Mouse (Mus musculus) c-Kit-positive CD71-negative TER-119-negative erythroid progenitor cells, embryonic 14.5 days (primary cell): ENCODE data around the gene Asb5.
"Not testable (repeated sequence)": the region's sequence is repeated elsewhere in the genome, so short reads cannot be mapped to it uniquely, and the experiment has no call there.

Experiments used
- DNase-seq: peaks from one replicate; pipeline ENCODE4 v3.0.0-alpha.2; 2013; ENCODE audit warnings: low read depth

Gene Asb5

DNA sequence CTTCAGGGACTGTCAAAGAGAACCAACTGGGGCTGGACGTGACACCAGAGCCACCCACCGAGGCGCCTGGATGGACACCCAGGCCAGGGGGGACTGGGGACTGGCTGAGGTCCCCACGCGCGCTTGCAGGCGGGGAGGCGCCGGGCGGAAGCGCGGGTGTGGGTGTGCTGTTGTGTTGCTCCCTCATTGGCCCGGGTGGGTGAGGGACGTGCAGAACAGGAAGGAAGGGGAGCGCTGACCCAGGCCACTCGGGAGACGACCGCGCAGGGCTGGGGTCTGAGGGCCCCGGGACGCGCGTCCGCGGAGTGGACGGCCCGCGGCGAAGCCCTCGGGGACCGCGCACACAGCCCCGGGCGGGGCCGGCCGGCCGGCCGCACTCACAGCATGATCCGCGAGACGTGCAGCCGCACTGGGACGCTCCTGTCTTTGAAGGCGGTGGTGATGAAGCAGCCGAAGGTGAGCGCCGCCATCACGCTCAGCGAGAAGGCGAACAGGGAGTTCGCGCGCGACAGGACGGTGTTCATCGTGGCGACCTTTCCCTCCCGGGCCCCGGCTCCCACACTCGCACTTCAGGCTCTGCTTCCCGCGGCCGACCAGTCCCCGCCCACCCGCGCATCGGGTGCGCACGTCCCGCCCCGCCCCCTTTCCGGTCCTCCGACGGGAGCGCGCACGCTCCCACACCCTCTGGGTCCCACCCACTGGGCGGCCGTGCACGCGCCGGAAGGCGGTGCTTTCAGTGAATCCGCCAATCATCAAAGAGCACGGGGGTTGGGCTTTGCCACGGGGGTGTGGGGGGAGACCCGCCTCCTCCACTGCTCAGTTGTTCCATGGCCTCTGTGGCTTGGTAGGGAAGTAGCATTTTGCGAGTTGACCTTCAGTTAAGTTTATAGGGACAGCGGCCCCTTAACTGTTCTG, at the start of gene Asb5, which contains the start of gene Spcs3:
Asb5 (plus strand) TSS at position 199 of the 915 bp plus-strand sequence.
Spcs3 (minus strand) TSS at position 617 of the 915 bp plus-strand sequence.
- peak; percentile 91 for DNase-seq

DNA sequence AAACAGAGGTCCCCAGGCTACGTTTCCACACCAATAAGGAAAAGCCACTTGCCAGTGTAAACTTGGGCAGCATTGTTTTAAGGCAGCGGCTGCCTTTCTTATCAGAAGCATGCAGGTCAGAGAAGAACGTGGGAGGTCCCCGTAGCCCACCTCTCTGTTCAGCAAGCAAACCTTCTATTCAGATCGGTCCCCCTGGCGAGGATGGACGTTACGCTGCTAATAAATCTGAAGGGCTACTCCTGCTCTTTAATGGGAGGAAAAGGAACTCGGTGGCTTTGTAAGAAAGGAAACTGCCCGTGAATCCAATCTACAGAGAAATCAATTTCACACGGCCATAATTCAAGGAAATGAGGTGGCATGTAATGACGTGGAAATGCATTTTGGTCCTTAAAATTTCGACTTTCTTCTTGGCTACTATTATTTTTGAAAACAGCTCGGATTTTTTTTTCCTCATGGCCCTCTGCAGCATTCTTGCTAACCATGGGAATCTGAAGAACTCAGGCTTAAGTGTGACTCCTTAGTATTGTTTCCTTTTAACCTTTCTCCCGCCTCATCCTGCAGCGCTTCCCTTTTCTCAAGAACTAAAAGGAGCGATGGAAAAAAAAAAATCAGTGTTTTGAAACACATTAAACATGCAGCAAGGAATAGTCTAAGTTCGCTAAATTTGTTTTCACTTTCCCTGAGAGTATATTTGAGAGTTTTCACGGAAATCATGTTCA, 42.7 kb upstream of the Asb5 start:
- DNase-seq = no peak

DNA sequence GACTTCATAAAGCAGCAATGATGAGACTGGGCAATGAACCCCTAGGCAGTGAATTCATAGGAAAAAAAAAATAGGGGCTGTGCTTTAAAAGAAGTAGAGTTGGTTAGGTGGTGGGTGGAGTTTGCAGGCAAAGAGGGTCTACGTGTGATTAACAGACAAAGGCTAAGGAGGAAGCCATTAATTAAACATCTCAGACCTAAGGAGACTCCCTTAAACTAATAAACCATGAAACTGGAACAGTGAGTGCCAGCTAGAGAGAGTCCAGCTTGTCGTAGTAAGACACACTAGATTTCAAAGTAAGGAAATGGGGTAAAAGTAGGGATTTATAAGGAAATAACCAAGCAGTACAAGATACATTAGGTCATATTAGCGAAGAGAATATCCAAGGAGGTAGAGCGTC, 40.9 kb upstream of the Asb5 start:
- DNase-seq = no peak

DNA sequence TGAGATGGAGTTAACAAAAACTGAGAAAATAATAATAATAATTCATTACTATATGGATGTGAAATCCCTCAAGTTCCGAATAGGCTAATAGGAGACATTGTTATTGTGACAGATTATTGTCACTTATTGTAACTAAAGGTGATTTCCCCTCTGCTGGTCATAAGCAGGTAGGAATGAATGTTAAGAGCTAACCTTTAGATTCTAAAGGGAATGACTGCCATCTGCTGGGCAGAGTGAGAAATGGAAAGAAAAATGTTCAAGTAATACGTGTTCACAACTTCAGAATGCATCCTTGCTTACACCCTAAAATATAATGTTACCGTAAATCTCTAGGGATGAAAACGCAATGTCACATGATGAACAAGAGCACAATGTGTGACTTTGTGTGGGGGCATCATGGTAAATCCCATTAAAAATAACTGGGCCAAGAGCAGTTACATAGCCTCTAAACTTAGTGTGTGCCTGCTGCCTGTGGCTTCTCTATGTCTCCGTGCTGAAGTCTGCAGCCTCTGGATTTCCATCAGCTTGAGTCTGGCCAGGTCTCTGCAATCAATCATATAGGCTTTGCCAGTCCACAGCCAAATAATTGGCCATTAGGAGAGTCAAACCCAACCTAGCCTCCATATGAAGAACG, 38.2 kb upstream of the Asb5 start:
- peak; percentile 71 for DNase-seq

DNA sequence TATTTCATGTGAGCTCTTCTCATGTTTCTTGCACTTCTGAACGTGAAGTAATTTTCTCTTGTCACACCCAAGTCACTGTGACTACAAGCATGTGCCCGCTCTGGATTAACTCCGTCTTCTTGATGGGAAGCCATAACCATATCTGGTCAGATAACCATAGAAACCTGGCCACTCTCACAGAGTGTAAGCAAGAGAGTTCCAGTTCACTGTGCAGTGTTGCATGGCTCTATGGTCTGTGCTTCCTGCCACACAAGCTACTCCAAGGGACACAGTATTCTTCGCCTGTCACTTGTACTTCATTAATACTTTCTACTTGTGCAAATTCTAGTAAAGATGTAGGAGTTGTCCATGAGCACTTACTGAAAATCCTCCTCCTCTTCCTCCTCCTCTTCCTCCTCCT, 37.4 kb upstream of the Asb5 start:
- DNase-seq = no peak

DNA sequence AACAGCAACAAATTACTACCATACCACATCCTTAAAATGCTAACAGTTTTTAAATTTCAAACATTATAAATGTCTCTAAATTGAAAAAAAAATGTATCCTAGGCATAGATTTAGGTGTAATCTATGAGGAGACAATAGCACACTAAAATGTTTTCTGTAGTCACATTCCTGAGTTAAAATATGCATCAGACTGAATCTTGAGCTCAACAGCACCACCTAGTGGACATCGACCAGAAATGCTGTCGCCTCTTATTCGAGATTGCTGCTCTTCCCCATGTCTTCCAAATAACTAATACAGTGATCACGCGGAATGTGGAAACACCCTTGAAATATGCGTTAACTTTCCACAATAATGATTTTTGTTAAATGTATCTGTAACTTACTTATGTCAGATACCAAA, 36.3 kb upstream of the Asb5 start:
- DNase-seq = peak; percentile 64

DNA sequence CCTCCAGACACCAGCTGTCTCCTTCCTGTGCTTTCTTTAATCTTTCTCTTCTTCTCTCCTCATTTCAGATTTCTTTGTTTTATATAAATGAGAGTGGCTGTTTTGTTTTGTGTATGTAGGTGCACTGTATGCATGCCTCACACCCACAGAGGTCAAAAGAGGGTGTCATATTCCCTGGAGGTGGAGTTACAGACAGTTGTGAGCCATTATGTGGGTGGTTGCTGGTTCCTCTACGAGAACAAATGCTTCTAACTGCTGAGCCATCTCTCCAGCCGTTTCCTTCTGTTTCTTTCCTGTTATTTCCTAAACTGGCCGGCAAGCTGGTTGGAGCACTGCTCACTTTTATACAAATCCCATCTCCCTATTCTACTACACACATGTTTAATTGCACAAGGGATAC, 35.5 kb upstream of the Asb5 start:
- no peak for DNase-seq

DNA sequence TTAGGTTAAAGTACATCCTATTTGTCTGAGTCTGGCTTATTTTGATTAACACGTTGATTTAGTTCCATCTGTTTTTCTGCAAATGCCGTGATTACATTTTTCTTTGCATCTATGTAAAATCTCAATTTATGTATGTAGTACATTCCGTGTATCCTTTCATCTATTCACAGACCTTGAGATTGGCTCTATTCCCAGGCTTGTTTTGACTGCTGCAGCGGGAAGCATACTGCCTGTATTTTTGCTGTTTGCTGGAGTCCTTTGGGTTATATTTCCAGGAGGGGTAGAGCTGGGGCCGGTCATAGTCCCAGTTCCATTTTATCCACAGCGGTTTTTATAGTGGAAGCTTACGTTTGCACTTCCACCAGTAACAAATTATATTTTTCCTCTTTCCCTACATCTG, 26.3 kb upstream of the Asb5 start:
- DNase-seq = no peak

DNA sequence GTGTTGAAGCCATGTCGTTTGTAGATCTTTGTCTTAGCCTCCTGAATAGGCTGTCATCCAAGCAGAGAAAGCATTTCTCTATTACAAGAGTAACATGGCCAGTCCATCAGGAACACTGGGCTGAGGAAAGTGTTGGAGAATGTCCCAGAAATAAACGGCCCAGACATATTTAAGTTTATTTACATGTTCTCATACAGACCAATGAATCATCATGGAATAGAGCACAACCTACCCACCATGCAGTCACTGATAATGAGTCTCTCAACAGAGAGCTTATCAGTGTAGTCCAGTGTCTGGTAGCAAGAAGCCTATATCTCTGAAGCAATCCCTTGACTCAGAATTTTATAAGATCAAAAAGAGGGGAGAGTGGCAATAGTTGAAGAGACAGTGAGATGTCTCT, 24.3 kb upstream of the Asb5 start:
- no peak for DNase-seq

DNA sequence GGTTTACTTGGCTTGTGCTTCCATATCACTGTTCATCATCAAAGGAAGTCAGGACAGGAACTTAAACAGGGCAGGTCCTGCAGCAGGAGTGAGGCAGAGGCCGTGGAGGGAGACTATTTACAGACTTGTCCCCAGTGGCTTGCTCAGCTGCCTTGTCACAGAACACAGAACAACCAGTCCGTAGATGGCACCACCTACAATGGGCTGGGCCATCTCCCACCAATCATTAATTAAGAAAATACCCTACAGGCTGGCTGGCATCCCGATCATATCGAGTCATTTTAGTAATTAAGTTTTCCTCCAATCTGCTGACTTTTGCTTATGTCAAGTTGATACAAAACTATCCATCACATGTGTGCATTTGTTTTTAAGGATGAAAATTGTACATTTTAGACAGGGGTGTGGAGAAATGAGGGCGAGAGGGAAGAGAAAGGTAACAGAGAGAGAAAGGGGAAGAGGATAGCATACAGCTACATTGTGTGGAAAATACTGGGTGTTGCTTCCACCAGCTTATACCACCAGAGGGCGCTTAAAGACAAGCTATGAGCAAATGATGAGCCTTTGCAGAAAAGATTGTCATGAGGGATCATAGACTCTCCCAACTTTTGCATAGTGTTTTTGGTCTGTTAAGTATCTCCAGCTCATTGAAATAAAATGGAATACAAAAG, 21.8 kb upstream of the Asb5 start:
- peak; percentile 70 for DNase-seq

DNA sequence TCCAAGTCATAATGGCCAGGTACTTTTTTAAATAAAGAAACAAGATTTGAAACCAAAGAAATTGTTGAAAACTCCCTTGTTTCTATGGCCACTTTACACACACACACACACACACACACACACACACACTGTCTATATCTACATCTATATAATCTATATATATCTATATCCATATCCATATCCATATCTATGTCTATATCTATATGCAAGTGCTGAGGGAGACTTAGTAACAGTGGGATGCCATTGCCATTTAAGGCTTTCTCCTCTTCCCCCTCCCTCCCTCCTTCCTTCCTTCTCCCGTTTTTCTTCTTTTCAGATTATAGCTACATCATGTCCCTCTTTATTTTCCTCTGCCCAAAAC, 21.3 kb upstream of the Asb5 start:
- DNase-seq = no peak

DNA sequence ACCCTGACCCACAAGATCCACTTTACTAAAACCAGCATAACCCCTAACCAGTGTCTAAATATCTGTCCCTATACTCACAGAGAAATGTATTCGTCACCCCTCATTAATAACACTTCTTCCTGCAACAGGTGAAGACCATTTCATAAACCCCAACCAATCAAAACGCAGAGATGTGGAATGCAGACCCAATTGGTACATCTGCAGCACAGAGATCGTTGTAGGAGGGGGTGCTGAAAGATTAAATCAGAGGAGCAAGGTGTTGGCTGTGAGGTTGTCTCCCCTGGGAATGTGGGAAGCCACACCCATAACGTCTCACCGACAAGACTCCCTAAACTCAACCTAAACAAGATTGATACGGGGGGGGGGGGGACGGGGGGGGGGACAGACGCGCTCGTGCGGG, 20.6 kb upstream of the Asb5 start:
- no peak for DNase-seq

DNA sequence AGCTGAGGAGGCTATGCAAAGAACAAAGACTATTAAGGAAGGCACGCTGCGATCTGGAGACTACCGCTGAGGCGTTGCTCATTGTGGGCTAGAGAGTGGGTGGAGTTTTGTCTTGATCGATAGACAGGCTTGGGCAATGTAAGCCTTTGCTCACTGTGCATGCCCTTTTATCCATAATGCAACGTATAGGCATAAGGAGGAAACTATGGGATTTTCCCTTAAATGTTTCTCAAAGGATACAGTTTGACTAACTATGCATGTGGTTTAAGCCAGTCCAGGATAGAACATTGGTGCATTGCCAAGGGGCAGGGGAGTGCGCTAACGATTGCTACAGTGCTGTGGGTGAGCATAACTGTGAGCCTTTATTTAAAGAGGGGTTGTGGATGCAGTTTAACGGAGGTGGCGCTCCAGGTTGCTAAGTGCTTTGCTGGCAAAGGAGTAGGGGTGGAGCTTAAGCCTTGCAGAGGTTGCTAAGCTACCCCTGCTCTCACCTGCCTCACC, 20.1 kb upstream of the Asb5 start:
- DNase-seq = no peak

DNA sequence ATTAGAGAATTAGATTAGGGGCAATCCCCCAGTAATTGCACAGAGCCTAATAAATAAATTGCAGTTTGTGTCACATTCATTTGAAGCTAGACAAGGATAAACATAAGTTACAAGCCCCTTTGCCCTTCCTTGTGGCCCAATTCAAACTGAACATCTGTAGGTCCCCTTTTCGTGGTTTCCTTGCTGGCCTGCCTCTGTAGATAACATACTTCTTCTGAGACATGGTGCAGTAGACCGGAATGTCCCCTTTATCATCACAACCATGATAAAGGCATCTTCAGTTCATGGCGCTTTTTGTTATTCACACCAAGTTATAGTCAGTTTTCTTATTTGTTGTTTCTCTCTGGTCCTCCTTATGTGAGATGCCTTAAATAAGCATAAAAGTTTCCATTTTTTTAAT, 17.6 kb upstream of the Asb5 start:
- DNase-seq = no peak

DNA sequence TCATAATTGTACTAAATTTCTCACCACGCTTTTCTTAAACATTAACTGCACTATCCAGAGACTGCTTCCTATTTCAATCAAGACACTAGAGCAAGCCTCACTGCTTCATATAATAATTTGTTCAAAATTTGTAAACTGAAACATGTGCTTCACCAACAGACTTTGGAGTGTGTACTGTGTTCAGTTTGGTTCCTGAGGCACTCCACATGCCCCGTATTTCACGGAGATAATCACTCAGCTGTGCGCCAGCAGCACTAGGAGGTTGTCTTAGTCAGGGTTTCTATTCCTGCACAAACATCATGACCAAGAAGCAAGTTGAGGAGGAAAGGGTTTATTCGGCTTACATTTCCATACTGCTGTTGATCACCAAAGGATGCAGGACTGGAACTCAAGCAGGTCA, 17.2 kb upstream of the Asb5 start:
- DNase-seq = not testable (repeated sequence)

DNA sequence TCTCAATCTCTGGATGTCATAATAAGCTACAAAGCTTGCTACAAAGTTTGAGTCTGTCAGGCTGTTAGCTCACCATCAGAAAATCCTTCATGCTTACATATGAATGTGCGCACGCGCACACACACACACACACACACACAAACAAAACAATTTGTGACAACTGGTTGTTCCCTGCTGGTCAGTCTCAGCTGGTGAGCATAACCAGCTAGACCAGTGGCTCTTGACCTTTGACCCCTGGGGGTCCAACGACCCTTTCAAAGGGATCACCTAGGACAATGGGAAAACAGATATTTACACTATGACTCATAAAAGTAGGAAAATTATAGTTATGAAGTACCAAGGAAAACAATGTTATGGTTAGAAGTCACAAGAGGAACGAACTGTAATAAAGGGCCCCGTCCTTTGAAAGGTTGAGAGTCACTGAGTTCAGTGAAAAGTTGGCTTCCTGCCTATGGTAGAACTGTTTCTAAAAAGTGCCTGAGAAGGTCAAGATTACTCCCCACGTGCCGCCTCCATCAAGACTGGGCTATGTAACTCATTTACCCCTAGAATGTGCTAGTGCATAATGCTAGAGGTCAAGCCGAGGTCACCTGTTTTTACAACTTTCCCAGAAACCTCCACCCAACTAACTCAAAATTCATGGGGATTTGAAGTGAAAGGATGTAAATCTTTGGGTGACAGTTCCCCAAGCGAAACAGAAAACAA, 10.5 kb upstream of the Asb5 start:
- DNase-seq = no peak

DNA sequence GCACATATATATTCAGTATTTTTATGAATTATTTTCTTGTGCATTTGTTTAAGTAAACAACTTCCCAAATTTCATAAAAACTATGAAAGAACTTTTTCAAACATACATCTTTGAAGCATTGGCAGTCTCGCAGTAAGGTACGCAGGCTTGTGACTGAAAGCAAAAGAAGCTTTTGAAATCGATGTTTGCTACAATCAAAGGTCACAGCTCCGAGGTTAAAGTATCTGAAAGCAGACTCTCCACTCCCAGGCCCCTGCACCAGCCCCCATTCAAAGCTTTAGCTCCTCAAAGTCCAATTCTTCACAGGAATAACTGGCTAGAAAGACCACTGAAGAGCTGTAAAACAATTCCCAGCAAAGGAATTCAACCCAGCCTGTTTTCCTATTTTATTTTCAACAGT, 8.9 kb upstream of the Asb5 start:
- no peak for DNase-seq

DNA sequence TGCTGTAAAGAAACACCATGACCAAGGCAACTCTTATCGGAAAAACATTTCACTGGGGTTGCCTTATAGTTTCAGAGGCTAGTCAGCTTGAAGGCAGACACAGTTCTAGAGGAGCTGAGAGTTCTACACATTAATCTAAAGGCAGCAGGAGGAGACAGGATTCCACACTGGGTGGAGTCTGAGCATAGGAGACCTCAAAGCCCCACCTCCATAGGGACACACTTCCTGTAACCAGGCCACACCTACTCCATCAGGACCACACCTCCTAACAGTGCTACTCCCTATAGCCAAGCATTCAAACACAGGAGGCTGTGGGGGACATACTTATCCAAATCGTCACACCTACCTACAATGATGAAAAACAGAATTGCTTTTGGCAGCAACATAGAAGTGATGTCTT, 3.8 kb upstream of the Asb5 start:
- no peak for DNase-seq

DNA sequence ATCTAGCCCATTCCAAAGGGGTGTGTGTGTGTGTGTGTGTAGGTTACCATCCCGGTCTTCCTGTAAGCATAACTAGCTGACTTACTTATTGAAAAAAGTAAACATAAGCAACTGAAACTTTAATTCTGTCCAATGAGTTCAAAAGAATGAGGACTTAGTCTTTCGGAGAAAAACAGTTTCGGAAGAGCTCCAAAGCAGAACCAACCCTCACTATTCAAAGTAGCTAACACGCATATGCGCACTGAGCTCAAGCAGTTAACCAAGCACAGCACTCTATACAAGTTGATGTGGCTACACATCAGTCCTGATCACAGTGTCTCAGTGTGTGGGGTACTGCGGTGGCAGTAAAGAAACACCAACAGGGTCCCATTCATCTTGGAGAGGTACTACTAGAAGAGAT, 2.7 kb upstream of the Asb5 start:
- no peak for DNase-seq

DNA sequence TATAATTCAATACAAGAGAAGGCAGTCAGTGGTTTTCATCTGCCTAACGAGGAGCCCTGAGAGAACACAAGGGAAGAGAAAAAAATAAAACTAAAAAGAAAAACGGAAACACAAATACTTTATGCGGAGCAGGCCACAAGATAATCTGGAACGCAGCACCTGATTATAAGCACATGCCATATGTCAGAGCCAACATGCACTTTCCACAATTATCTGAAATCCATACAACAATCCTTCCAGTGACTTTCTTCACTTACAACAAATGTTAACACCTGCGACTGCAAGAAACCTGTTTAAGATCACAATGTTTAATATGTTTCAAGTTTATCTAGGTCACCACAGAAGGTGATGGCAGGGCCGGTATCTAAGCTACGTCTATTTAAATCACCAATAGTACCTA, 809 bp upstream of the Asb5 start:
- DNase-seq = no peak

DNA sequence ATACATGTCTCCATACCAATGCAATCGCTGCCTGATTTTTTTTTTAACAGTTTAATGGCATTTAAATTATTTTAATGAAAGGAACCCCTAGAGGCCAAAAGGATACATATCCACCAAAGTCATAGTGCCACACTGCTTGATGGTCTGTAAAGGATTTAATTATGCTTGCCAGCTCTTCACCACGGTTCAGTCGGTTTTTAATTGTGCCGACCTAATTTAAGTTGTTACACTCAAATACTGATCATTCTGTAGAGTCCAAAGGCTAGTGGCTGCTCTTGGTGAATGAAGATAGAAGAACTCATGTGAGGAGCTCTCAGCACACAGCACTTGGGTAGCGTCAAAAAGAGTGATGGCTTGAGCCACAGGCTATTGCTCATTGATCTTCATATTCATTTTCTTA, 5.8 kb downstream of the Asb5 start:
- DNase-seq = no peak

DNA sequence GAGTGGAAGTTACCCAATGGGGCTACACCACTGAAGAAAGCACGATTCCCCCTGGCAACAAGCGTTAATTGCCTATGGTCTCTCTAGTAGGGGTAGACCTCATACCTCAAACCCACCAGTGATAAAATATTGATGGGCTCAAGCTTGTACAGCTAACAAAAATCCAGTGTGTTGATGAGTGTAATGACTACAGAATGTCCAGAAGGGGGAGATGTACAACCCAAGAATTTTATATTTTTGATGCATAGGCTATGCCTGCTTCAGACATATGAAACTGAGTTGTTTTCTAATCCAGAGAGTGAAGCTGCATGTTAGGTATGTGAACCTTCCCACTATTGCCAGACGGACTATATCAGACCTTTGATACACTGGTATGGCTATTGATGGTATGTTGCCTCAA, 7.9 kb downstream of the Asb5 start:
- no peak for DNase-seq
